Mouse (Mus musculus): ENCODE results near the gene Katnal1. TPM values are rescaled to one million over a fixed set of nuclear protein-coding genes. Genes with fewer than 3 reads are reported as not detected.

Gene Katnal1
- polyA plus RNA-seq, 1 experiment from 2014 or later: 6.6 TPM

DNA sequence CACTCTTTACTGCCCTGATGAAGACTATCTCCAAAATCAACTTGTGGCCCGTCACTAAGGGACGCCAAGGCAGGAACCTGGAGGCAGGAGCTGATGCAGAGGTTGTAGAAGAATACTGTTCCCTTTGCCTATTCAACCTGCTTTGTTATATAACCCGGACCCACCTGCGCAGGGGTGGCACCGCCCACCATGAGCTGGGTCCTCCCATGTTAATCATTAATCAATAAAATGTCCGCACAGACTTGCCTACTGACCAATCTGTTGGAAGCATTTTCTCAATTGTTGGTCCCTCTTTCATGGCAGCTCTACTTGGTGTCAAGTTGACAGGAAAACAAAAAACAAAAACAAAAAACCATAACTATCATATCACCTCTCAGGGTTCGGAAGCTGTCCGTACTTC, 43.0 kb upstream of the Katnal1 start:
- Histone ChIP-seq H3K36me3 (ENCODE audit: insufficient read depth, low read length) (no peaks in the 10 kb centered on the region), H3K4me1 (replicated peaks; ENCODE audit: insufficient read depth, low read length) (peaks cover 10% of the 10 kb centered on the region), H3K27me3 (ENCODE audit: insufficient read depth, low read length) (no peaks in the 10 kb centered on the region), H3K27ac (no peak overlapping the region), H3K9me3 (replicated peaks; ENCODE audit: low read length) (no peaks in the 10 kb centered on the region), H3K9ac (ENCODE audit: low read depth, low read length) (no peak overlapping the region), H3K4me2 (ENCODE audit: low read length) (no peak overlapping the region), H3K4me3 (replicated peaks; ENCODE audit: low read depth, low read length) (no peak overlapping the region)
- ATAC-seq (replicated peaks; ENCODE audit: low FRiP score, low read depth) (no peak), DNase-seq (ENCODE audit: low spot score) (no peak)
- TF ChIP-seq CTCF (IDR thresholded peaks at IDR 0.05; ENCODE audit: low read depth): no peak
- 78% methylated on average over 8 of the region's 8 CpGs for whole genome bisulfite sequencing

DNA sequence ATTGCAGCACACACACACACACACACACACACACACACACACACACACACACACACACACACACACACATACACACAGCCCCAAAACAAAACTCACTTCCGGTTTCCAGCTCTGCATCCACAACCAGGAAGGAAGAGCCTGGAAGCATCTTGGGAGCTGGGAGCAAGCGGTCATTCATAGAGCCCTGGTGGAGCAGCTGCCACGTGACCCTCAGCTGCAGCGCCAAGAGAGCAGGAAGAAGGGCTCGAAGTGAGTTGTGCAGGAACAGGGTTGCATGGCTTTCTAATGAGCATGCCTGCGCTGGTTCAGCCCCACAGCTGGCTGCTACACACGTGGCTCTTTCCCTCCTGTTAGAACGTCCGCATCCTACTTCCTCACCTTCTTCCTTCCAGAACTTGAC, 40.5 kb upstream of the Katnal1 start:
- Histone ChIP-seq H3K9ac (ENCODE audit: low read depth, low read length) (no peak overlapping the region), H3K4me1 (replicated peaks; ENCODE audit: insufficient read depth, low read length) (peaks cover 18% of the 10 kb centered on the region), H3K27ac (peak overlapping the region; percentile 85; the same call in 1 of the 2 replicates), H3K36me3 (ENCODE audit: insufficient read depth, low read length) (no peaks in the 10 kb centered on the region), H3K9me3 (replicated peaks; ENCODE audit: low read length) (no peaks in the 10 kb centered on the region), H3K4me2 (ENCODE audit: low read length) (0 out of 2 replicates have a peak overlapping the region, but pooled peaks have one; percentile 18), H3K27me3 (ENCODE audit: insufficient read depth, low read length) (no peaks in the 10 kb centered on the region), H3K4me3 (replicated peaks; ENCODE audit: low read depth, low read length) (no peak overlapping the region)
- WGBS: 22% methylated on average over 9 of the region's 9 CpGs
- TF ChIP-seq CTCF (IDR thresholded peaks at IDR 0.05; ENCODE audit: low read depth): no peak
- ATAC-seq (replicated peaks; ENCODE audit: low FRiP score, low read depth): peak; percentile 67
- peak; percentile 85 for DNase-seq (ENCODE audit: low spot score)

DNA sequence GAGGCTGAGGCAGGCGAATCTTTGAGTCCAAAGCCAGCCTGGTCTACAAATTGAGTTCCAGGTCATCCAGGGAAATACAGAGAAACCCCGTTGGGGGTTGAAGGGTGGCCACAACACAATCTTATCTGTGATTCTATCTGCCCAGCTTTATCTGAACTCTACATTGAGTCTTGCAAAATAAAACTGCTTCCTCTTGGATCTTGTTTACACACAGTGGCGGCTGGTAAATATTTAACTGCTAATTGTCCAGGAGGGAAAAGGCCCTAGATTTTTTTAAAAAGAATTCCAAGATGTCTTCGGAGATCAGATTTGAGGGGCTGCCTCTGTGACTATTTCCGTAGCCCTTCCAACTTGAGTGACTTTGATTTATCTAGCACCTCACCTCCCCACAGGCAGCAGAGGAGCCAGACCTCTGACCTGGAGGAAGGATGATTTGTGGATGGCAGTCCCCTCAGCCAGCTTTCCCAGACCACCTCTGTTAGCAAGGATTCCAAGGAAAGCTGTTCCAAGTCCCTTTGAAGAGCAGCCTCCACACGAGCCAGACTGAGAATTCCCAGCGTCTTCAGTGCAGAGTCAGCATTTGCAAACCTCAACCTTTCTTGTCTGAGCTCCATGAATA, 39.9 kb upstream of the Katnal1 start:
- peaks cover 18% of the 10 kb centered on the region for H3K4me1 ChIP-seq (replicated peaks; ENCODE audit: insufficient read depth, low read length)
- H3K9ac ChIP-seq (ENCODE audit: low read depth, low read length): peak overlapping the region; percentile 31; the same call in 1 of the 2 replicates
- ATAC-seq (replicated peaks; ENCODE audit: low FRiP score, low read depth) (0 out of 2 replicates have a peak, but pooled peaks have one; percentile 14), DNase-seq (ENCODE audit: low spot score) (peak; percentile 51)
- no peaks in the 10 kb centered on the region for H3K27me3 ChIP-seq (ENCODE audit: insufficient read depth, low read length)
- no peaks in the 10 kb centered on the region for H3K36me3 ChIP-seq (ENCODE audit: insufficient read depth, low read length)
- H3K27ac ChIP-seq: peak overlapping the region; percentile 85
- no peak overlapping the region for H3K4me3 ChIP-seq (replicated peaks; ENCODE audit: low read depth, low read length)
- 22% methylated on average over 7 of the region's 7 CpGs for WGBS
- H3K4me2 ChIP-seq (ENCODE audit: low read length): 0 out of 2 replicates have a peak overlapping the region, but pooled peaks have one; percentile 18
- H3K9me3 ChIP-seq (replicated peaks; ENCODE audit: low read length): no peaks in the 10 kb centered on the region
- no peak for TF ChIP-seq CTCF (IDR thresholded peaks at IDR 0.05; ENCODE audit: low read depth)

DNA sequence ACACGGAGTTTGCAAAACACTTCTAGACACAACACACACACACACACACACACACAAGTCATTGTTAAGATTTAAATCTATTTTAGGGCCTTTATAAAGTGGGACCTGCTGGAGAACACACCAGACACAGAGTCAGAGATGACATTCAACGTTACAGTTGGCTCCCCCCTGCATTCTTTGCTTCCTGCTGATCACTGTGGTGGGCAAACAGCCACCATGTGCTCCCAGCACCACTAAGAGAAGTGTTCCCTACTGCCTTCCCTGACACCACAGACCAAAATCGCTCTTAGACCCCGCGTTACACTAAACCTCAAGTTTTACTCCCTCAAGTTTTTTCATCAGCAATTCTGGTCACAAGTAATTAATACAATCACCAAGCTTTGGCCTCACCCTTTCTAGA, 39.1 kb upstream of the Katnal1 start:
- ATAC-seq (replicated peaks; ENCODE audit: low FRiP score, low read depth): no peak
- Histone ChIP-seq H3K9ac (ENCODE audit: low read depth, low read length) (no peak overlapping the region), H3K4me3 (replicated peaks; ENCODE audit: low read depth, low read length) (no peak overlapping the region), H3K27ac (0 out of 2 replicates have a peak overlapping the region, but pooled peaks have one; percentile 16), H3K36me3 (ENCODE audit: insufficient read depth, low read length) (no peaks in the 10 kb centered on the region), H3K4me2 (ENCODE audit: low read length) (no peak overlapping the region), H3K4me1 (replicated peaks; ENCODE audit: insufficient read depth, low read length) (peaks cover 18% of the 10 kb centered on the region), H3K27me3 (ENCODE audit: insufficient read depth, low read length) (no peaks in the 10 kb centered on the region), H3K9me3 (replicated peaks; ENCODE audit: low read length) (no peaks in the 10 kb centered on the region)
- no peak for TF ChIP-seq CTCF (IDR thresholded peaks at IDR 0.05; ENCODE audit: low read depth)
- DNase-seq (ENCODE audit: low spot score): no peak
- 73% methylated on average over 5 of the region's 5 CpGs for WGBS

DNA sequence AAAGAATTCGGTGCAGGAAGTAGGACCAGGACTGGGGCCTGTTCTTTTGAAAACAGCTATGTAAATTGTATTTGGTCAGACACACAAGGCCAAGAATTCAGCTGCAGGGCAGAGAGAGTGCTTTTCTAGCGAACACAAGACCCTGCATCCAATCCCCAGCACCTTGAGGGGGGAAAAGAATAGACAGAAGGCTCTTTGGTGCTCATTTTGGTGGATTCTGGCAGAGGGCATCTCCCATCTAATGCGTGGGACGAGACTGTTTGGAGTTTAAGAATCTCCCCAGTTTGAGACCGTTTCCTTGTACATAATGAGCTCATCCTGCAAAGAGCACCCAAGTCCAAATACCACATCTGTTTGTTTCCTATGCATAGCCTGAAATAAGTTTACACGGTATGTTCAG, 37.3 kb upstream of the Katnal1 start:
- ATAC-seq (replicated peaks; ENCODE audit: low FRiP score, low read depth): no peak
- Histone ChIP-seq H3K9me3 (replicated peaks; ENCODE audit: low read length) (no peaks in the 10 kb centered on the region), H3K4me2 (ENCODE audit: low read length) (no peak overlapping the region), H3K4me3 (replicated peaks; ENCODE audit: low read depth, low read length) (no peak overlapping the region), H3K27ac (peak overlapping the region; percentile 67), H3K27me3 (ENCODE audit: insufficient read depth, low read length) (no peaks in the 10 kb centered on the region), H3K4me1 (replicated peaks; ENCODE audit: insufficient read depth, low read length) (peaks cover 18% of the 10 kb centered on the region), H3K9ac (ENCODE audit: low read depth, low read length) (no peak overlapping the region), H3K36me3 (ENCODE audit: insufficient read depth, low read length) (no peaks in the 10 kb centered on the region)
- DNase-seq (ENCODE audit: low spot score): no peak
- WGBS: 67% methylated on average over 6 of the region's 6 CpGs
- TF ChIP-seq CTCF (IDR thresholded peaks at IDR 0.05; ENCODE audit: low read depth): no peak

DNA sequence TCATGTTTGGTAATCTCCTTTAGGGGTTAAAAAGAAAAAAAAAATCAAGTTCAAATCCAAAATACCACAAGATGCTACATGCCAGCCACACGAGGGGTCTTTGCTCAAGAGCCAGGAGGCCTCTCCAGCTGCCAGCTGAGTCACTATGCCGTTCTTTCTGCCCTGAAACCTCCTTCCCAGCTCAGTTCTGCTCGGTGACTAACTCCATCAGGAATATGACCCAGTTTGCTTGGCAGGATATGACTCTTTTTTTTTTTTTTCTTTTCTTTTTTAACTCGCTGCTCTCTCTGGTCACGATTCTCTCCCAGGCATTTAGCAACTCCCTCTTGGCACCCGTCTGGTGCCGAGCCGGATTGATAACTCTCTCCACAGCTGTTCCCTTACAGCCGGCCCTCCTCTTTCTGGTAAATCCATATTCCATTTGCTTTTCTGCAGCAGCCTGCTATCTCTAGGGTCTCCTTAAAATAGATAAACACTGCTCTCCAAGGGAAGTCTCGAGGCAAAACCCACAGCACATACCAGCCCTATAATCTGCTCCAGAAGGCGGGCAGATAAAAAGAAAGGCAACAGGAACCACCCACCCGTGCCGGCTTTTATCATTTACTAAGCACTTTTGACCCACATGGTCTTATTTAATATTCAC, 36.7 kb upstream of the Katnal1 start:
- Histone ChIP-seq H3K4me1 (replicated peaks; ENCODE audit: insufficient read depth, low read length) (peaks cover 18% of the 10 kb centered on the region), H3K9ac (ENCODE audit: low read depth, low read length) (no peak overlapping the region), H3K27ac (peak overlapping the region; percentile 67), H3K9me3 (replicated peaks; ENCODE audit: low read length) (no peaks in the 10 kb centered on the region), H3K4me2 (ENCODE audit: low read length) (no peak overlapping the region), H3K4me3 (replicated peaks; ENCODE audit: low read depth, low read length) (no peak overlapping the region), H3K27me3 (ENCODE audit: insufficient read depth, low read length) (no peaks in the 10 kb centered on the region), H3K36me3 (ENCODE audit: insufficient read depth, low read length) (no peaks in the 10 kb centered on the region)
- WGBS: 35% methylated on average over 13 of the region's 13 CpGs
- no peak for TF ChIP-seq CTCF (IDR thresholded peaks at IDR 0.05; ENCODE audit: low read depth)
- peak; percentile 56 for DNase-seq (ENCODE audit: low spot score)
- no peak for ATAC-seq (replicated peaks; ENCODE audit: low FRiP score, low read depth)

Measured in kidney, postnatal 0 days (tissue).